Mouse (Mus musculus): Measurements from ENCODE around the gene Pianp.

- TF ChIP-seq CTCF (IDR thresholded peaks at IDR 0.05; ENCODE audit: extremely low read depth, insufficient read depth, insufficient read length, insufficient replicate concordance) (no peak), POLR2A (IDR thresholded peaks at IDR 0.05; ENCODE audit: low read depth, low read length) (no peak)
These were observed 1.2 kb upstream of the Pianp start for GRCm38 (mm10) chr6:124995246-124995645.
